Mouse (Mus musculus) myocyte (in vitro differentiated cells): ENCODE measurements at regions not wholly inside any gene's neighbourhood (a gene's known extent, or its start where the extent isn't known, plus 50 kb on each side); places are given as distances from the start of the nearest gene placed in this dataset.

Experiments used
- H3K27me3 ChIP-seq: one replicate; pipeline ENCODE4 v1.6.1; 2011; ENCODE audit not compliant: control insufficient read depth, insufficient read depth, insufficient read length
- H3K36me3 ChIP-seq: one replicate; pipeline ENCODE4 v1.6.1; 2011; ENCODE audit not compliant: control insufficient read depth, insufficient read depth
- H3K4me2 ChIP-seq: one replicate; pipeline ENCODE4 v1.6.1; 2011; ENCODE audit warnings: low read depth, control low read depth
- H3K4me3 ChIP-seq: one replicate; pipeline ENCODE4 v1.5.1; 2011; ENCODE audit warnings: mild to moderate bottlenecking, control low read depth, moderate library complexity
- H3K79me2 ChIP-seq: one replicate; pipeline ENCODE4 v1.6.1; 2011; ENCODE audit not compliant: control insufficient read depth, insufficient read depth
- H3ac ChIP-seq: one replicate; pipeline ENCODE4 v1.6.1; 2011; ENCODE audit not compliant: control insufficient read depth, insufficient read length
- CEBPB ChIP-seq: IDR thresholded peaks from 2 replicates; pipeline ENCODE4 v1.6.1; 2011; ENCODE audit warnings: mild to moderate bottlenecking, moderate library complexity; ENCODE audit not compliant: poor library complexity, insufficient read depth, severe bottlenecking
- E2F4 ChIP-seq: IDR thresholded peaks from one replicate; pipeline ENCODE4 v1.6.1; 2011; ENCODE audit warnings: mild to moderate bottlenecking, control low read depth, moderate library complexity; ENCODE audit not compliant: insufficient read depth
- MAX ChIP-seq: IDR thresholded peaks from one replicate; pipeline ENCODE4 v1.6.1; 2011; ENCODE audit warnings: low read depth, mild to moderate bottlenecking, control low read depth
- MYOD1 ChIP-seq, 3 experiments: IDR thresholded peaks; one replicate each; pipeline ENCODE4 v1.6.1; 2011; ENCODE audit warnings: control low read depth in 2 of 3, low read depth in 2 of 3, mild to moderate bottlenecking in 2 of 3, moderate library complexity in 1 of 3; ENCODE audit not compliant: insufficient read length in 2 of 3, control insufficient read depth in 1 of 3
- MYOG ChIP-seq, 3 experiments: IDR thresholded peaks; one replicate each; pipeline ENCODE4 v1.6.1; 2011; ENCODE audit warnings: control low read depth in 2 of 3, low read depth in 2 of 3, mild to moderate bottlenecking in 2 of 3; ENCODE audit not compliant: insufficient read length in 2 of 3, control insufficient read depth in 1 of 3, insufficient read depth in 1 of 3
- POLR2A ChIP-seq: IDR thresholded peaks from one replicate; pipeline ENCODE4 v1.6.1; 2011; ENCODE audit warnings: low read depth, mild to moderate bottlenecking, control low read depth, moderate library complexity; ENCODE audit not compliant: insufficient read length
- POLR2AphosphoS2 ChIP-seq: IDR thresholded peaks from one replicate; pipeline ENCODE4 v1.6.1; 2011; ENCODE audit warnings: low read depth, control low read depth; ENCODE audit not compliant: insufficient read length
- REST ChIP-seq: IDR thresholded peaks from one replicate; pipeline ENCODE4 v1.6.1; 2011; ENCODE audit warnings: mild to moderate bottlenecking, control low read depth, moderate library complexity; ENCODE audit not compliant: insufficient read depth, insufficient read length
- SRF ChIP-seq: IDR thresholded peaks from one replicate; pipeline ENCODE4 v1.6.1; 2011; ENCODE audit warnings: low read depth; ENCODE audit not compliant: control insufficient read depth, insufficient read length
- TCF12 ChIP-seq: IDR thresholded peaks from one replicate; pipeline ENCODE4 v1.6.1; 2011; ENCODE audit warnings: mild to moderate bottlenecking, control low read depth; ENCODE audit not compliant: poor library complexity, insufficient read depth, severe bottlenecking
- TCF3 ChIP-seq: IDR thresholded peaks from one replicate; pipeline ENCODE4 v1.6.1; 2011; ENCODE audit warnings: low read depth, control low read depth; ENCODE audit not compliant: insufficient read length
- USF1 ChIP-seq: IDR thresholded peaks from one replicate; pipeline ENCODE4 v1.6.1; 2011; ENCODE audit warnings: low read depth, mild to moderate bottlenecking, control low read depth, moderate library complexity

DNA sequence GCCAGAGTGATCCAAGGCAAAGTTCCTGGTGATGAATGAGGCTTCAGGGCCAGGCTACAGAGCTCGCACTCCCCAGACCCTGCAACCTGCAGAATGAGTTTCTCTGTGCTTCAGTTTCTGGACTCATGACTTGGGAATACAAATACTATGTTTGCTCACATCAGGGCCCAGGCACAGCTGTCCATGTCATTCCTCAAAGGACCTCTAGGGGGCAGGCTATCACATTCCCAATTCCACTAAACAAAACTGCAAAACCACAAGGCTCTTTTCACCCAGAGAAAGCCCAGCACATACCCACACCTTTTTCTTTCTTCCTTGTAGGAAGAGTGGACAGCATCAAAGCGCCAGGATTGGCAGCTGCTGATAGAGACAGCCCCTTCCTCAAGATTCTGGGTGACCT is 153.7 kb upstream of the Kazn start:
- Histone ChIP-seq H3ac (no peak overlapping the region), H3K4me2 (no peak overlapping the region), H3K79me2 (no peaks in the 10 kb centered on the region), H3K27me3 (no peaks in the 10 kb centered on the region), H3K4me3 (no peak overlapping the region), H3K36me3 (no peaks in the 10 kb centered on the region)
- TF ChIP-seq MYOD1 (IDR thresholded peaks at IDR 0.05; ENCODE audit: control insufficient read depth in 1 of 3, insufficient read length in 2 of 3, low read depth in 2 of 3) = no peak
- no peak for TF ChIP-seq E2F4
- TF ChIP-seq TCF12 = no peak
- no peak for TF ChIP-seq REST
- TF ChIP-seq TCF3 = no peak
- no peak for TF ChIP-seq POLR2A
- TF ChIP-seq MAX = no peak
- no peak for TF ChIP-seq POLR2AphosphoS2
- TF ChIP-seq MYOG (IDR thresholded peaks at IDR 0.05; ENCODE audit: control insufficient read depth in 1 of 3, insufficient read depth in 1 of 3, insufficient read length in 2 of 3, low read depth in 2 of 3) = no peak
- TF ChIP-seq SRF = no peak
- no peak for TF ChIP-seq CEBPB
- no peak for TF ChIP-seq USF1

DNA sequence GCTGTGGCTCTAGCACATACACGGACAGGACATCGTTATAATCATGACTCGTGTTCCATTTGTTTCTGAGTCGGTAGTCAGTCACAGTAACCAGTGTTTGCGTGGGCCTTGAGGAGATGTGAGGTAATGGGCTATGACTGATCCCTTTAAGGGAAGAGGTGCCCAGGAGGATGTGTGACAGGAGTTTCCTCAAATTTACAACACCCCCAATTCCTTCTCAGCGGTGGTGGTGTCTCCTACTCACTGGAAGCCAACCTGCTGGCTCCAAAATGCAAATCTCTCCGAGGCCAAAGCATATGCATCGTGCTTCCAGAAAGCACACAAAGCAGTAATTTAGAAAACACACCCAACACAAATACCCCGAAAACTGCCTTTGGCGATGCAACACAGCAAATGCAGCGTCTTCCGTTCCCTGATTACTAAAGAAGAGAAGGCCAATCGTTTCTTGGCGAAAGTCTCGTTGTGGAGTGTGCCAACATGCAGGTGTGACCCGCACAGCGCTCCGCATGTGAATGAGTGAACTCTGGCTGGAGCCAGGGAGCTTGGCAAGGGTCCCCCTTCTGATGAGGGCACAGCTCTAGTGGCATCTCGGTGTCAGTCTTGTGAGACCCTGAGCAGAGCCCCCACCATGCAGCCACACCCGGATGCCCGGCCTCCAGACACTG is 151.5 kb upstream of the Kazn start:
- Histone ChIP-seq H3ac (no peak overlapping the region), H3K4me2 (no peak overlapping the region), H3K27me3 (no peaks in the 10 kb centered on the region), H3K4me3 (no peak overlapping the region), H3K36me3 (no peaks in the 10 kb centered on the region), H3K79me2 (no peaks in the 10 kb centered on the region)
- no peak for TF ChIP-seq USF1
- no peak for TF ChIP-seq MAX
- no peak for TF ChIP-seq POLR2A
- TF ChIP-seq REST = no peak
- TF ChIP-seq POLR2AphosphoS2 = no peak
- no peak for TF ChIP-seq E2F4
- no peak for TF ChIP-seq TCF3
- TF ChIP-seq CEBPB = no peak
- no peak for TF ChIP-seq MYOG (IDR thresholded peaks at IDR 0.05; ENCODE audit: control insufficient read depth in 1 of 3, insufficient read depth in 1 of 3, insufficient read length in 2 of 3, low read depth in 2 of 3)
- no peak for TF ChIP-seq MYOD1 (IDR thresholded peaks at IDR 0.05; ENCODE audit: control insufficient read depth in 1 of 3, insufficient read length in 2 of 3, low read depth in 2 of 3)

DNA sequence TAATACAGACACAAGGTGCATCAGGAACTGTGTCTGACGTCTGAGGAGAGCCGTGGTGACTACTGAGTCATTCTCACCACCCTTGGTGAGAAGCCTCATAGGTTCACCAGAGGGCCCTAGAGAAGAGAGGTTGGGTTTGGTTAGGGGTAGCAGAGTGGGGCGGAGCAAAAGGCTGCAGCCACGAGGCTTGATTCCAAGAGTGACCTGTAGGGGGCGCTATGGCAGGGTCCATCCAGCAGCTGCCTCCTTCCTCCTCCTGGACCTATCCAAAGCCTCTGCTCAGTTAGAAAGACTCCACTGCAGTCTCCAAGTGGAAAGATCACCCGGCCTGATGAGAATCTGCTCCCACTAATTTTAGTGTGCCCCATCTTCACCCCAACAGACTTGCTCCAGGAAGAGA is 149.3 kb upstream of the Kazn start:
- Histone ChIP-seq H3K27me3 (no peaks in the 10 kb centered on the region), H3K4me3 (no peak overlapping the region), H3ac (no peak overlapping the region), H3K36me3 (no peaks in the 10 kb centered on the region), H3K4me2 (no peak overlapping the region), H3K79me2 (no peaks in the 10 kb centered on the region)
- TF ChIP-seq MYOG (IDR thresholded peaks at IDR 0.05; ENCODE audit: control insufficient read depth in 1 of 3, insufficient read depth in 1 of 3, insufficient read length in 2 of 3, low read depth in 2 of 3) = no peak
- TF ChIP-seq MAX = no peak
- TF ChIP-seq TCF12 = no peak
- TF ChIP-seq SRF = no peak
- TF ChIP-seq CEBPB = no peak

DNA sequence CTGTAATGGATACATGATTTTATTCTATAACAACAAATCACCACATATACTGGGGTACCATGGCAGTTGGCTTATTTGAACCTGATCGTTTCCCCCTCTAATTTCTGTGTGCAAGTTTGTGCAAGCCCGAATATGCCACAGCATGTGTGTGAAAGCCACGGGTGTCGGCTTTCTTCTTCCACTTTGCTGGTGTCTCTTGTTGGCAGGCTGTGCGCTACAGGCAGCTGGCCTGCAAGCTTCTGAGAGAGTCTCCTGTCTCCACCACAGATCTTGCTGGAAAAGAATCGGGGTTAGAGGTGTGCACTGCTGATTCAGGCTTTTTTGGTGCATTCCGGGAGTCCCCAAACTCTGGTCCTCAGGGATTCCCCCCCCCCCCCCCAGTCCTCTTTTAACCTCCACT is 142.0 kb upstream of the Kazn start:
- H3K79me2 ChIP-seq = no peaks in the 10 kb centered on the region
- H3K36me3 ChIP-seq = no peaks in the 10 kb centered on the region
- H3K4me2 ChIP-seq = no peak overlapping the region
- no peak overlapping the region for H3ac ChIP-seq
- TF ChIP-seq POLR2AphosphoS2 = no peak
- no peak for TF ChIP-seq MAX
- no peak for TF ChIP-seq MYOD1 (IDR thresholded peaks at IDR 0.05; ENCODE audit: control insufficient read depth in 1 of 3, insufficient read length in 2 of 3, low read depth in 2 of 3)
- no peak for TF ChIP-seq TCF3
- TF ChIP-seq CEBPB = no peak
- TF ChIP-seq REST = no peak
- TF ChIP-seq POLR2A = no peak
- no peak for TF ChIP-seq MYOG (IDR thresholded peaks at IDR 0.05; ENCODE audit: control insufficient read depth in 1 of 3, insufficient read depth in 1 of 3, insufficient read length in 2 of 3, low read depth in 2 of 3)
- TF ChIP-seq SRF = no peak
- TF ChIP-seq USF1 = no peak
- no peak for TF ChIP-seq TCF12
- TF ChIP-seq E2F4 = no peak
- no peaks in the 10 kb centered on the region for H3K27me3 ChIP-seq
- no peak overlapping the region for H3K4me3 ChIP-seq

DNA sequence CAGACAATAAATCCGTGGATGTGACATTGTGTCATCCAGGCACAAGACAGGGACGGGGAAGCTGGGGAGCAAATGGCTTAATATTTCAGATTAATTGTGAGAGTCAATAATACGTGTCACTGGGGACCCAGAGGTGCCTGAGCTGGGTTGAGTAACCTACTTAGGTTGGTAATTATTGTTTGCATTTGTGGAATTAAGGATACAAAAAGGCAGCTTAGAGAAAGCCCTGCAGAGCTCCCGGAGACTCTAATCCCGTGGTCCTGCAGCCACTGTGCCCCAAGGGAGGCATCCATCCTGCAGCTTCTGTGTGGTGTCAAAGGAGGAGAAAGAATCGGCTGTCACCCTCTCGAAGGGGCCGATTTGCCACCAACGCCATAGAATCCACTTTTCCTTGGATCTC is 139.3 kb upstream of the Kazn start:
- no peak overlapping the region for H3K4me3 ChIP-seq
- H3K79me2 ChIP-seq = no peaks in the 10 kb centered on the region
- no peak overlapping the region for H3K4me2 ChIP-seq
- H3K27me3 ChIP-seq = no peaks in the 10 kb centered on the region
- no peaks in the 10 kb centered on the region for H3K36me3 ChIP-seq
- TF ChIP-seq MYOG (IDR thresholded peaks at IDR 0.05; ENCODE audit: control insufficient read depth in 1 of 3, insufficient read depth in 1 of 3, insufficient read length in 2 of 3, low read depth in 2 of 3) (no peak), REST (no peak)
- no peak overlapping the region for H3ac ChIP-seq
